Mouse (Mus musculus): ENCODE measurements around the gene Tbc1d30.

DNA sequence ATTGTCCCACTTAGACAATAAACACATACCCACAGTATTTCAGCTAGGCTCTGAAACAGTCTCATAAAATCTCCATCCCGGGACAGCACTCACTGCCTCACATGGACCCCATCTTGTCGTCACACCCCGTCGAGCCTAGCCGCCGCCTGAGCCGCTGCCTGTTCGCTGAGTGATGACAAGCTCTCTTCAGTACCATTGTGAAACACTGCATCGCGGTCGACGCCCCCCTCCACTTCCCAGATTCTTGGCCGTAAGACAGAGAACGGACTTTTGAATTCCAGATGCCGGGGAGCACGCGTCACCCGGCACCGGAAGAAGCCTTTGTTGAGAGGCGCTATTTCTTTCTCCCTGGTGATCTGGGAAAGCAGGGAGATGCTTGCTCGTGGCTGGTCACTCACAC is 104.1 kb downstream of the Tbc1d30 start:
- TF ChIP-seq CTCF (IDR thresholded peaks at IDR 0.05; ENCODE audit: low read depth) (no peak), EP300 (IDR thresholded peaks at IDR 0.05; ENCODE audit: low read depth) (no peak)
